Mouse (Mus musculus): ENCODE measurements at regions not wholly inside any gene's neighbourhood (a gene's known extent, or its start where the extent isn't known, plus 50 kb on each side); places are given as distances from the start of the nearest gene placed in this dataset.

DNA sequence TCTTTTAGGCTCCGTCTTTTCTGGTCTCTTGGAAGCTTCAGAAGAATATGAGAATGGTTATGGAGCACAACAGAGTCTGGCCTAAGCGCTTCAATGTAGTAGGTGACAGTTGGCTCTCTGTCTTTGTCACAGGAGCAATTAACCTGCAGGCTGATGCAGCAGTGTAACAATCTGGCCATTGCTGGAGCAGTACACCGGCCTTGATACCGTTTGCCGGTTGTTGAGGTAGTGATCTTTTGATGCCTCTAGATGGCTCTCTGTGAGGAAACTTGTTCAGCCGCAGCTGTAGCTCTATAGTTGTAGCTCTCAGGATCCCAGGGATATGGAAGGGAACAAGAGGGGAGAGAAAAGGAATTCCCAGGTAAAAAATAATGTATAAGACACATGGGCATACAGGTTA, 196.1 kb upstream of the Cxcr4 start:
- 68% methylated on average over 6 of the region's 6 CpGs for WGBS
- TF ChIP-seq CTCF (IDR thresholded peaks at IDR 0.05; ENCODE audit: insufficient read depth, low read depth, low read length): no peak
- TF ChIP-seq POLR2A (IDR thresholded peaks at IDR 0.05; ENCODE audit: insufficient read depth, low read depth, low read length): no peak
- Histone ChIP-seq H3K27ac (ENCODE audit: insufficient read depth, low read depth, low read length) (no peak overlapping the region), H3K4me3 (ENCODE audit: insufficient read depth, low read depth, low read length) (no peak overlapping the region), H3K4me1 (ENCODE audit: control insufficient read depth, insufficient read depth, low read length) (no peaks in the 10 kb centered on the region)

- WGBS: 80% methylated on average over 14 of the region's 14 CpGs
- no peaks in the 10 kb centered on the region for H3K4me1 ChIP-seq (ENCODE audit: control insufficient read depth, insufficient read depth, low read length)
- no peak overlapping the region for H3K4me3 ChIP-seq (ENCODE audit: insufficient read depth, low read depth, low read length)
- H3K27ac ChIP-seq (ENCODE audit: insufficient read depth, low read depth, low read length): no peak overlapping the region
- TF ChIP-seq POLR2A (IDR thresholded peaks at IDR 0.05; ENCODE audit: insufficient read depth, low read depth, low read length) (no peak), CTCF (IDR thresholded peaks at IDR 0.05; ENCODE audit: insufficient read depth, low read depth, low read length) (no peak)
Measured at GRCm38 (mm10) chr1:128786941-128787569, 195.0 kb upstream of the Cxcr4 start.

- Histone ChIP-seq H3K4me3 (ENCODE audit: insufficient read depth, low read depth, low read length) (no peak overlapping the region), H3K4me1 (ENCODE audit: control insufficient read depth, insufficient read depth, low read length) (no peaks in the 10 kb centered on the region), H3K27ac (ENCODE audit: insufficient read depth, low read depth, low read length) (no peak overlapping the region)
- 86% methylated on average over 2 of the region's 2 CpGs for WGBS
- no peak for TF ChIP-seq POLR2A (IDR thresholded peaks at IDR 0.05; ENCODE audit: insufficient read depth, low read depth, low read length)
- TF ChIP-seq CTCF (IDR thresholded peaks at IDR 0.05; ENCODE audit: insufficient read depth, low read depth, low read length): no peak
Measured at GRCm38 (mm10) chr1:128782286-128782685, 190.2 kb upstream of the Cxcr4 start.

- TF ChIP-seq CTCF (IDR thresholded peaks at IDR 0.05; ENCODE audit: insufficient read depth, low read depth, low read length) (no peak), POLR2A (IDR thresholded peaks at IDR 0.05; ENCODE audit: insufficient read depth, low read depth, low read length) (no peak)
- 80% methylated on average over 7 of the region's 7 CpGs for WGBS
- Histone ChIP-seq H3K27ac (ENCODE audit: insufficient read depth, low read depth, low read length) (no peak overlapping the region), H3K4me3 (ENCODE audit: insufficient read depth, low read depth, low read length) (no peak overlapping the region), H3K4me1 (ENCODE audit: control insufficient read depth, insufficient read depth, low read length) (no peaks in the 10 kb centered on the region)
Measured at GRCm38 (mm10) chr1:128781871-128782270, 189.8 kb upstream of the Cxcr4 start.

GRCm38 (mm10) chr1:128781311-128781710, 189.2 kb upstream of the Cxcr4 start:
- H3K27ac ChIP-seq (ENCODE audit: insufficient read depth, low read depth, low read length): no peak overlapping the region
- no peak for TF ChIP-seq POLR2A (IDR thresholded peaks at IDR 0.05; ENCODE audit: insufficient read depth, low read depth, low read length)
- no peak for TF ChIP-seq CTCF (IDR thresholded peaks at IDR 0.05; ENCODE audit: insufficient read depth, low read depth, low read length)
- H3K4me3 ChIP-seq (ENCODE audit: insufficient read depth, low read depth, low read length): no peak overlapping the region
- WGBS: 90% methylated on average over 4 of the region's 4 CpGs
- H3K4me1 ChIP-seq (ENCODE audit: control insufficient read depth, insufficient read depth, low read length): no peaks in the 10 kb centered on the region

DNA sequence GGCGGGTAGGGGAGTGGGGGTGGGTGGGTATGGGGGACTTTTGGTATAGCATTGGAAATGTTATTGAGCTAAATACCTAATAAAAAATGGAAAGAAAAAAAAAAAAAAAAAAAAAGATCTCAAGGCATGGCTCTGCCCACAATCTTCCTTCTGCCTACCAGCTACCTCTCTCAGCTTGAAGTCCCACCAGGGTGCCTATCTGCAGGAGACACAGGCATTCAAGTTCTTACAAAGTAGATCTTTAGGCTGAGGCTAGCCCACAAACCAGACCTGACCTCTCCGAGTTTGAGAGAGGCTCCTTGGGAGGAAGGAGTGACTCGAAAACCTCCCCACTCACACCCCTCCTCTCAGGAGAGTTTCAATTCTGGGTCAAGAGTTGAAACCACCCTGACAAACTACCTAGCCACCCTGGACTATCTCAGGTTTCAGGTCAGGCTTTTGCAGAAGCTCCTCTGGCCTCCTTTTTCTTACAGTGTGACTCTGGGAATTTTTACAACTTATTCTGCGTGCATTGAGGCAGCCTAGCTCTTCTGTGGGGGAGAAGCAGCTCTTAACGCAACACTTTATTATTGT, 187.6 kb upstream of the Cxcr4 start:
- no peaks in the 10 kb centered on the region for H3K4me1 ChIP-seq (ENCODE audit: control insufficient read depth, insufficient read depth, low read length)
- no peak overlapping the region for H3K4me3 ChIP-seq (ENCODE audit: insufficient read depth, low read depth, low read length)
- 94% methylated on average over 5 of the region's 5 CpGs for WGBS
- TF ChIP-seq POLR2A (IDR thresholded peaks at IDR 0.05; ENCODE audit: insufficient read depth, low read depth, low read length) (no peak), CTCF (IDR thresholded peaks at IDR 0.05; ENCODE audit: insufficient read depth, low read depth, low read length) (no peak)
- no peak overlapping the region for H3K27ac ChIP-seq (ENCODE audit: insufficient read depth, low read depth, low read length)

DNA sequence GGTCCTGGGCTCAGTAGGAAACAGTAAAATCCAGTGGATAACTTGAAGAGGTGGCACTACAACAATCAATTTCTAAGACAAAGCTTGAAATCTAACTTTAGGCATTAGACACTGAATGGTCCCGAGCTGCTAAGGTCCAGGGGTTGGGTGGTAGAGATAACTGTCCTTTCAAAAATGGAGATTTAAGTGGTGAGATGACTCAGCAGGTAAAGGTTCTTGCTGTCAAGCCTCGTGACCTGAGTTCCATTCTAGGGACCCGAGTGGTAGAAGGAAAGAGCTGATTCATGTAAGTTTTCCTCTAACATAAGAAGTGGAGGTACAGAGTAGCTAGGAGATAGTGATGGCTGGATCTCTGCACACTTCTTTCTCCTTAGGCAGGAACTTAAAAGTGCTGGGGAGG, 180.3 kb upstream of the Cxcr4 start:
- Histone ChIP-seq H3K4me1 (ENCODE audit: control insufficient read depth, insufficient read depth, low read length) (no peaks in the 10 kb centered on the region), H3K4me3 (ENCODE audit: insufficient read depth, low read depth, low read length) (no peak overlapping the region), H3K27ac (ENCODE audit: insufficient read depth, low read depth, low read length) (no peak overlapping the region)
- TF ChIP-seq CTCF (IDR thresholded peaks at IDR 0.05; ENCODE audit: insufficient read depth, low read depth, low read length) (no peak), POLR2A (IDR thresholded peaks at IDR 0.05; ENCODE audit: insufficient read depth, low read depth, low read length) (no peak)
- 88% methylated on average over 3 of the region's 3 CpGs for WGBS

- Histone ChIP-seq H3K4me3 (ENCODE audit: insufficient read depth, low read depth, low read length) (no peak overlapping the region), H3K27ac (ENCODE audit: insufficient read depth, low read depth, low read length) (no peak overlapping the region), H3K4me1 (ENCODE audit: control insufficient read depth, insufficient read depth, low read length) (no peaks in the 10 kb centered on the region)
- TF ChIP-seq POLR2A (IDR thresholded peaks at IDR 0.05; ENCODE audit: insufficient read depth, low read depth, low read length) (no peak), CTCF (IDR thresholded peaks at IDR 0.05; ENCODE audit: insufficient read depth, low read depth, low read length) (no peak)
- WGBS: 91% methylated on average over 5 of the region's 5 CpGs
Measured at GRCm38 (mm10) chr1:128770786-128771185, 178.7 kb upstream of the Cxcr4 start.

DNA sequence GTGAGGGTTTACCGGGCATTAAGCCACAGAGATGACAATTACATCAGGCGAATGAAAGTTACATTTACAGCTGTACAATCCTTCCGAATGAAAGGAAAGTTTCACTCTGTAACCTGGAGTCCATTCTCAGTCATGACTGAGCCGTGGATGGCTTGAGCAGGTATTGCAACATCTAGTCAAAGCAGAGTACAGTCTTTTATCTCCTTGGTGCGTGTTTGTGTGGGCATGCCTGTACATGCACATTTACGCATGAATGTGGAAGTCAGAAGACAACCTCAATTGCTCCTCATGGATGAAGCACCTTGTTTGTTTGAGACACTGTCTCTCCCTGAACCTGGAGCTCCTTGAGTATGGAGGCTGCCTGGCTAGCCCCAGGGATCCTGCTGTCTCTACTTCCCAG, 175.9 kb upstream of the Cxcr4 start:
- H3K4me3 ChIP-seq (ENCODE audit: insufficient read depth, low read depth, low read length): no peak overlapping the region
- no peak overlapping the region for H3K27ac ChIP-seq (ENCODE audit: insufficient read depth, low read depth, low read length)
- no peaks in the 10 kb centered on the region for H3K4me1 ChIP-seq (ENCODE audit: control insufficient read depth, insufficient read depth, low read length)
- 93% methylated on average over 6 of the region's 6 CpGs for WGBS
- TF ChIP-seq POLR2A (IDR thresholded peaks at IDR 0.05; ENCODE audit: insufficient read depth, low read depth, low read length) (no peak), CTCF (IDR thresholded peaks at IDR 0.05; ENCODE audit: insufficient read depth, low read depth, low read length) (no peak)
